Mouse (Mus musculus) right cerebral cortex, postnatal 36 days (tissue): ENCODE results near the gene Msi2.

Source experiments
- DNase-seq, 2 experiments: peaks; one replicate each; pipeline ENCODE4 v3.0.0; 2022; ENCODE audit warnings: low spot score in 2 of 2, mixed read lengths in 1 of 2

The Msi2 gene

DNA sequence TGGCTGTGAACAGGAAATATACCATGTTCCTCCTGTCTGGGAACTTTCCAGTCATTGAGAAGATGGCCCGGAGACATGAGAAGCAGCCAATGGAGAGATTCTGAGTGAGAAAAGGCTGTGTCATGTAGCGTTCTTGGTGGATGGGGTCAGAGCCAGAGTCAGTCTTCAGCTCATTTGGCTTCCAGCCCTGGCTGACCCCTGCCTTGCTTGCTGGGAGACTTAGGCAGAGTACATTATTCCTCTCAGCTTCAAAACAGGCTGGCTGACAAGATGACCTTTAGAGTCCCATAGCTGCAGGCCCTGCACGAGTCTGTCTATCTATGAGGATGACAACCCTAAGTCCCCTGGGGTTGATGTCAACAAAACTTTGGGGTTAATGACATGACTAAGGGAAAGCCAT lies 348.4 kb downstream of the Msi2 start:
- DNase-seq = no peak

DNA sequence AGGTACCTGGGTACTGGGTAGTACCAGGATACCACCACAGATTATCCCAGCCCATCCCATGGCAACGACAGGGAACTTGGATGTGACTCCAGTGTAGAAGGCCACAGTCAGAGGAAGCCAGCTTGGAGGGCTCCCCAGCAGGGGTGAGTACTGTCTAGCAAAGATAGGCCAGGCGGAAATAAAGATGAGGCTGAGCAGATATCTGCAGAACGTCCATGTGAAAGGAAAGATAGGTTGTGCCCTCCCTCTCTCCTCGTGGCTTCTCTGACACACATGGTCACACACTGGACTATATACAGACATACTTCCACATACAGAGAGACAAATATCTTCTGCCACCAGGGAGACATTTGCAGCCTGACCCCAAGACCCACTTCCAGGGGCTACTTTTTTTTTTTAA lies 350.8 kb downstream of the Msi2 start:
- no peak for DNase-seq

DNA sequence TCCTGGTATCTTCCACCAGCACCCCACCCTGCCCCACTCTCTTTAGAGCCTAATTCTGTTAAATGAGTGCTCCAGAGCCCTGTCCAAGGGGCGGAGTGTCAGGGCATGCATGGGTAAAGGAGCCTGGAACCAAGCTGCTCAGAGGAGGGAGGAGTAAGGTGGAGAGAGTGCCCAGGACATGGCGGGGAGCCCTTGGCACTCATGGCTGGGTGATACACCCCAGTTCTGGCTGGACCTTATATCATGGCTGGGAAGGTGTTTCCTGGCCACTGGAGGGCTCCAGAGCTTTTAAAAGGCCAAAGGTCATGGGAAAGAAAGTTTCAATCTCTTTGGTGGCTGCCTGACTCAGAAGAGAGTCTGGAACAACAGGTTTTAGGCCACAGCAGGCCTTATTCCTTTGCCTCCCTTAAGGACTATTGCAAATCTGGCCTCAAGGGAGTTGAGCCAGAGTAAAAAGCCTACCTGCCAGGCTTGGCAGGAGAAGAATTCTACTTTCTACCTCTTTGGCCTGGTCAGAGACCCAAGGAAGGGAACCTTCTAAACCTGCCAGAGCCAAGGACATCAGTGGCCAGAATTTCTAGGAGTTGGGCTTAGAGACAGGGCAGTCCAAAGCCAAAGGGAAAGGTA lies 352.3 kb downstream of the Msi2 start:
- no peak for DNase-seq

DNA sequence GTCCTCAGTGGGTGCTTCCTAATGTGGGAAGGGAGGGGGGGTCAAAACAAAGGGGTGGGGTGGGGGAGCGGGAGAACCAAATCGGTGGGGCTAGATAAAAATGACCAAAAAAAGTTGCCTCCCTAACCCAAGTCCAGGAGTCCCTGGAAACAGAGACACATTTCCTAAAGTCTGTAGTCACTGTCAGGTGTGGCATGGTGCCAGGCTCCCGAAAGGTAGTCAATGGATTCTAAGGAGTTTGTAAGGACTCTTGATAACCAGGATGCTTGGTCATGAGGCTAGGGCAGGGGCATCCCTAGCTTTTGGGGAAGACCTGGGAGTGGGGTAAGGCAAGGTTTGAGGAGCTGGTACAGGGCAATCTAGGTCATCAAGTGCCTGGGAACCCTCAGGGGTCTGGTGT lies 354.1 kb downstream of the Msi2 start:
- no peak for DNase-seq

DNA sequence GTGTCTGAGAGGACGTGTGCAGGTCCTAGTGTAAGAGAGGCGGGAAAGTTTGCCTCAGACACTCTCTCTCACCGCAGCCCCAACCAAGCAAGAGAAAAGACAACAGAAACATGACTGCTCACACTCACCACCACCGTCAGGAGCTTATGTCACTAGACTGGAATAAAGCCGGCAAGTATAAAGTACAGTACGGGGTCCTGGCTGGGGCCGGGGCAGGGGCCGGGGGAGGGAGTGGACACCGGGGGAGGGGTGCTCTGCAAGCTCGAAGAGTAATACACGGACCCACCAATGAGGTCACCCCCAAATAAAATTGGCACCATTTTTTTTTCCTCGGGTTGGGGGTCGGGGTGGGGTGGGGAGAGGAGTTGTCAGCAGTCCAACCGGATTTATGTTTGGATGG lies 354.8 kb downstream of the Msi2 start:
- DNase-seq = no peak

DNA sequence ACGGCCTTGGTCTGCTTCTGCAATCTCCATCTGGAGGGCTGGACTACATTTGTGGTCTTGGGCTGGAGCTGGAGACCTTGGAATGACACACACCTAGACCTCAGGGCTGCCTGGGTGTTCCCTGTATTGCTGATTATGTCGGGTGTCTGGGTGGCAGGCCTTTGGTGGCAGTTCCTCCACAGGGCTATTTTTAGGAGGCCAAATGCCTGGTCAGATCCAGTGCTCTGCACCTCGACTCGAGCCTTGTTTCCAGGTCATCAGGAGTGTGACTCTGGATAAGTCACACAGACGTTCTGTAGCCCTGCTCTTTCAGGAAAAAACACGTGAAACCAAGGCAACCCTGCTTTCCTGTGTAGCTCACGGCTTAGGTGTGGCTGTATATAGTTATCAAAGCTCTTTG lies 358.6 kb downstream of the Msi2 start:
- no peak for DNase-seq

DNA sequence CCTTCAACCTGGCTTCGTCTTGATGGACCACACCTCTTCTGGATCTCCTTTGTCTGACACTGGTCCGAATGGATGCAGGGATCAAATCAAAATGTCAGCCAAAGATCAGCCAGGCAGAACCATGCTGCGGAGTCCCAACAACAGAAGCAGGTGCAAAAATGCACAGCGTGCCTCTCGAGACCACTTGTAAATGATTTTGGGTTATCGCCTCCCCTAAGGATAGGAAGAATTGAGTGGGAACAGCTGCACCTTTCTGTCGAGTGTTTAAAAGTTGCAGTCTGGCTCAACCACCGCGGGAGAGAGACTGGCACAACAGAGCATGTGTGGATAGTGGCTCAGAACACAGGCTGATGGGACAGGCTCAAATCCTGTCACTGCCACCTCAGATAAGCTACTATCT lies 361.0 kb downstream of the Msi2 start:
- DNase-seq = no peak

DNA sequence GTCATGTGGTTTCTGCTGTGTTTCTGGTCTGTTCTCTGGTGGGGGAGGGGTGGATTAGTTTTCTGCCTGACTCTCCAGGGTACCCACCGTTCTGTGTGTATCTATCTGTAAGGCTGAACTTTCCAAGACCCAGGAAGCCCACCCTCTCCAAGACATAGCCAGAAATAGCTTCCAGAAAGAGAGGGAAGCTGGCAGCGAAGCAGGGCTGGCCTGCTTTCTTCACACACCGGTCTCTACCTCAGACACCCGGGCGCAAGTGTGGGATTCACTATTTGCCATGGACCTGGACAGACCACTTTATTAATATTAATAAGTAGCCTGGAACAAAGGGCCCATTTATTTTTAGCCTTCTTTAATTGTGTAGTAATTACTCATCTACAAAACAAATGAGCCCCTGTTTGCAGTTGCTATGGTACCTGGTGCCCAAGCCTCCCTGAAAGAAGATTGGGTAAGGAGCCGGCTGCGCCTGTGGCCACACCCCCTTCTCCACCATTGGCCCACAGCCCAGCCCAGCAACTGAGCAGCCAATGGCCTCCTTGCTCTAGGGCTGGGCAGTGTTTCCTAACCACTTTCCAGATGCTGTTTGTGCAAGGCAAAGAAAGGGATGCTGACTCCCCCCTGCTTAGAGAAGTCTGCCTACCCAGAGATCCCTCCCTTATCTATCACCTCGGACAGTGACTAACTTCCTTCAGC lies 361.6 kb downstream of the Msi2 start:
- DNase-seq = peak; percentile 69 to 74

DNA sequence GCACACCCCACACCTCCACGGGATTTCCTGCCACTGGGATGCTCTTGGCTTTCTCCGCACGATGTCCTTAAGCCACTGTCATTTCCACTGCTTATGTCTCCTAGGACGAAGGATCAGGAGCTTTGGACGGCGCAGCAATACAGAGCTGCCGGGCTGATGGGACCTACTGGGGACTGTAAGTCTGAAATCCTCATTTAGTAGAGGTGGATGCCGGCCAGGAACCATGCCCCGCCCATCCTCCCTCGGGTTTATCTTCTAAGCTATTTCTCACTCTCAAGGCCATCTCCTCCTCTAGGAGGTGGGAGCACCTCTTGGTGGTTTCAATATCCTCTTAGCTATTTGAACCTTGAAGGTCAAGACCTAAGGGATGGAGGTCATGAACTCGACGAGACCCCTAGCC lies 362.3 kb downstream of the Msi2 start:
- no peak for DNase-seq

DNA sequence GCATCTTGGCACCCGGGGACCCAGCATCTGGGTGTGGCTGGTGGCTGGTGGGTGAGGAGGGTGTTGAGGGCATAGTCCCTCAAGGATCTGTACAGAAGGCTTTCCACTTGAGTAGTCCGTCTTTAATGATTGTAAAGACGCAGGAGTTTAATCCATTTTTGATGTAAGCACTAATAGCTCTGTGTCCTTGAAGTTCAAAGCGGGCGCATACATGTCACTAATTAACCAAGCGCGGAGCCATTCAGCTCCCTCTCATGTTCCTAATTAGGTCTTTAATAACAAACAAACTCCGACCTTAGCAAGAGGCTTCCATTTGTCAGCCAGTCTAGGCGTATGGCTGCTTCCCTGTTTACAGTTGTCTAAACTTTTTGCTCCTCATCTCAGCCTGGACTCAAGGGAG lies 363.5 kb downstream of the Msi2 start:
- DNase-seq = no peak

DNA sequence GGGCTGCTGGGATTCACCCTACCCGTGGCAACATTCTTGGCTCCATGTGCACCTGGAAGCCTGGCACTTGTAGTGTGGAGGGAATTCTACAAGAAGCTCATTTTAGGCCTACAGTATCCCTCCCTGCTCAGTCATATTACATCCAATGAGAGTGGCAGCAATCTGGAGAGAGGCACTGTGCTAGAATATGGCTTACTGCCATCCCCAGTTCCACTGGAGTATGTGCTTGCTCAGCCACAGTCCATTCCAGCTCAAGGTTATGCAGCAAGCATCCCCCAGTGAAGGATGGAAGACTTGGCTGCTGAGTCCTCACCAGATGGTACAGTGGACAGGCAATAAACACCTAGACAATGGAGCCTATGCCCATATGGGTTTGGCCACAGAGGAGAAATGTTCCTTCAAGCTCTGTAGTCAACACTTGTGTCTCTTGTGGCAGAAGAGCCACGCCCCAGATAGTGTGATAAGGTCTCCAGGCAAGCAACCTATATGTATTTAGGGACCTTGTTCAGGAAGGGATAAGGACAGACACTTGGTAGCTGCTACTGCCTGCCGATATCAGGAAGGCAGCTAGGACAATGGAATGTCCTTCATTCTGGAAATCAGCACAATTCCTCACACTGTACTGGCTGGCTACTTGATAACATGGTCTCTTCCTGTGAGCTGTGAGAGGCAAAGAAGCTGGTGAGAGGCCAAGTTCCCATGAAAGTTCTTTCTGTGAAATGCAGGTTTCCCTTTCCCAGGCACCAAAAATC lies 366.4 kb downstream of the Msi2 start:
- DNase-seq = no peak

DNA sequence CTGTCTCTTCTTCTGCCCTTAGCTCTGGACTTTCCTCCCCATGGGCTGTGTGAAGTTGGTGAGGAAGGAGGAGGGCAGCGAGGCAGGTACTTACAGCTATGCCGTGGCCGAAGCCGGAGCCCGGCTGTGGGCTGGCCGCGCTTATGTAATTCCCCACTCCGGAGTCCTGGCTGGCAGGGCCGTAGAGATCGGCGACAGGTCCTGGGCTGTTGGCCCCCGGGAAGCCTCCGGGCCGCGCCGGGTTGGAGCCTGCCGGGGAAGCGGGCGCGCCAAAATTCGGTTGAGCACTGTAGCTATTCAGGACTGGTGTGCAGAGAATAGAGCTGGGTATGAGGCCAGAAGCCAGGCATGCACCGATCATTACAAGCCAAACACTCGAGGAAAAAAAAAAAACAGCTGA lies 369.6 kb downstream of the Msi2 start:
- DNase-seq = no peak

DNA sequence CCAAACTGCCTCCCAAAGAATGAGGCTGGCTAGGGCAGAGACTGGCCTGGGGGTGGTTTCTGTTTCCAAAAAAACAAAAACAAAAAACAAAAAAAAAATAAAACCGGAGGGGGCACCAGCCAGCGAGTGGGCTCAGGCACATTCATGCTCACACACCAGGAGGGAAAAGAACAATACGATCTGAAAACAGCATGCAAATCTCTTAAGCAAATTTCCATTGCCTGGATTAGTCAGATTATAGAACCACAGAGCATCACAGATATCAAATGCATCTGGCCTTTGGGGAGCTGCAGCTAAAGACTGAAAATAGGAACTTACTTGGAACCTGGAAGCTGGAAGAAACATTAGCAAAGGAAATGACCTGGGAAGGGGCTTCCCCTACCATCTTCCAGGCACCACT lies 370.3 kb downstream of the Msi2 start:
- DNase-seq = no peak

DNA sequence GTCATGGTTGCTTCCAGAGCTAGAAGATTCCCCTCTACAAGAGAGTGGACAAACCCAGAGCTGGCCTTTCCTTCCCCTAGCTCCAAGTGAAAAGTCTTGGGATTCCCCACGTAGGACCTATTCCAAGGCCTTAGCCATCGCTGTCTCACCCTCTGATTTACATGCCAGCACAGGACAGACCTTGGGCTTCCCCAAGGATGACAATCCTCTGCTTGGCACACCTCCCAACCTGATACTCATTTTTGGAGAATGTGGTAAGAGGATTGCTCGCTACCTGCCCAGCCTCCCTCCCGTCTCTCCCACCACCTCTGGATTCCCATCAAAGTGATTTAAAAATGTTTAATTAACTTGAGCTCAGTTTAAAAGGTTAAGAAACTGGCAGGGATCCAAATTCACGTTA lies 372.2 kb downstream of the Msi2 start:
- no peak for DNase-seq

DNA sequence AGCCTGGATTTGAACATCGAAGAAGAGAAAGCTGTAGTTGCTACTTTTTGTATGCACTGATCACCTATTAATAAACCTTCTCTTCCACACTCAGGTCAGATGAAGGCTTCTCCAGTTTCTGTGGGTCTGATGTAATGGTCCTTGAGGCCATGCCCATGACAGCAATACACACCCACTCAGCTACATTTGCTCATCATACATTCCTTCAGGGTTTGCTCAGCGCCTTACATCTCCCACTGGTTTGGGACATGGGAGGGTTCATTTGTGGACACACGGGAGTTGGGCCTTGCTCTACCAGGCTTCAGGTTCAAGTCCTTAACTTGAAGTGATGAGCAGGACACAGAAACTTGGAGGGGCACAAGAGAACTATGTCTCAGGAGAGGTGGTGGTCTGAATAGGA lies 380.4 kb downstream of the Msi2 start:
- DNase-seq = no peak

DNA sequence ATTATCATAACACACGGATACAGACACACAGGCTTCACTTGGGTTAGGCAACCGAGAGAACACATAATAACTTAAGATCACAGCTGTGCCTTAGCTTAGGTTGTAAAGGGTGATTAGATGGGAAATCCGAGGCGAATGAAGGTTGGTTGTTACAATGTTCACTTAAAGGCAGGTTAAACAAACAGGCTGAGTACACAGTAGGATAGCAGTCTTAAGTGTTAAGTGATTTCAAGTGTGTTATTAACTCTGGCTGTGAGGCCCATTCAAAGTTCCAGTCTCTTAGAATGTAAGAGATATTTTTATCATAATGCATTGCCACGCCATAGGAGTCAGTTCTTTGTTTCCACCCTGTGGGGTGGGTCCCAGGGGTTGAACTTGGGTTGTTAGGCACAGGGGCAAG lies 383.4 kb downstream of the Msi2 start:
- no peak for DNase-seq

DNA sequence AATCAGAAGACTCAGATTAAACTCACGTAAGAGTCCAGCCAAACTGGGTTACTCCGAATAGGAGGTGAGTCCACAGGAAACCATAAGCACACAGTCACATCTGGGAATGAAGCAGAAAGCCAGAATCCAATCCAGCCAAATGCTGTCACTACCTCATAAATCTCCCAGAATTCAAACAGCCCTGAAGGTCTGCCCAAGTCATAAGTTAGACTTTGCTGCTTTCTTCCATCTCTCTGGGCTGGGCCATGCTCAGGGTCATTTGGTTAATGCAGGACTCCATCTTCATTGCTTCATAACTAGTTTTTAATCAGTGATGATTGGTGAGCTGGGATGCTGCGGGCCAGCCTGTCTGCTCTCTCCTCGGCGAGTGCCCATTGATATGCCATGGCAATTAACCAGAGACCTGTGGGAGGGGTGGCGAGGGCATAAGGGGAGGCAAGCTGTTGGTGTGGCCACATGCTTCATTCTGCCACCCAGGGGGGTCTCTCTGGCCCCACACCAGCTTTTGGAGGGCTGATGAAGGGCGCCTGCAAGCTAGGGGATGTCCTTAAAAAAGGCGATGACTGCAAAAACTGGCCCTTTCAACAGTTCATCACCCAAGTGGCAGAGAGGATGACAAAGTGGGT lies 385.9 kb downstream of the Msi2 start:
- DNase-seq = no peak

DNA sequence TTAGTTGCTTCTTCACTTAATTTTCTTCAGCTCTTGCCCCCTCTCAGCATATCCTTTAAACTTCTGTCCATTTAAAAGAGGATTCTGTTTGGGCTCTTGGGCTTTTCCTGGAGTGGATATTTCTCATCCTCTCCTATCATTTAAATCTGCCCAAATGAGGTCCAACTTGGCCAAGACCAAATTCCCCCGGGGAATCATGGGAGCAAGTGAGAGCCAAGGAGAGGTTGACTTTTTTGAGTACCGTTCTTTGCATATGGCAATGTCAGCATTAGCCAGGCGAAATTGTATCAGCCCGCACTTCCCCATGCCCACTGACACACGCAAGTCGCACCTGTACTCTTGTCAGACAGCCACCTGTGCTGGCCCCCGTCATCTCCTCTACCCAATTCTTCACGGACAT lies 386.6 kb downstream of the Msi2 start:
- DNase-seq = no peak

DNA sequence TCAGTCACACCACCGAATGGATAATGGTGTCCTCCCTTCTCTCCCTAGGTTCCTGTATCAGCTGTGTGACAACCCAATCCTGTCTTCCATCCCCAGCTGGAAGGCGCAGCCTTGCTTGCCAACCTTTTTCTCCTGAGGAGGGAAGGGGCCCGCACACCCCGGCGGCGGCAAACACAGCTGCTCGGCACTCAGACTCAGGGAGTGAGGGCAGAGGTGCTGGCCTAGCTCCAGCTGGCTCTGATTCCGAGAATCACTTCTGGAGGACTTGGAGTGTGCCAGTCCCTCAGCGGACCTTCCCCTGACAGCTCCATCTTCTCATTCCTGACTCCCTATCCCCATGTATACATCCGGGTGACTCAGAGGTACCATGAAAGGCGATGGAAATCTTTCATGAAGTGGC lies 387.5 kb downstream of the Msi2 start:
- no peak for DNase-seq

DNA sequence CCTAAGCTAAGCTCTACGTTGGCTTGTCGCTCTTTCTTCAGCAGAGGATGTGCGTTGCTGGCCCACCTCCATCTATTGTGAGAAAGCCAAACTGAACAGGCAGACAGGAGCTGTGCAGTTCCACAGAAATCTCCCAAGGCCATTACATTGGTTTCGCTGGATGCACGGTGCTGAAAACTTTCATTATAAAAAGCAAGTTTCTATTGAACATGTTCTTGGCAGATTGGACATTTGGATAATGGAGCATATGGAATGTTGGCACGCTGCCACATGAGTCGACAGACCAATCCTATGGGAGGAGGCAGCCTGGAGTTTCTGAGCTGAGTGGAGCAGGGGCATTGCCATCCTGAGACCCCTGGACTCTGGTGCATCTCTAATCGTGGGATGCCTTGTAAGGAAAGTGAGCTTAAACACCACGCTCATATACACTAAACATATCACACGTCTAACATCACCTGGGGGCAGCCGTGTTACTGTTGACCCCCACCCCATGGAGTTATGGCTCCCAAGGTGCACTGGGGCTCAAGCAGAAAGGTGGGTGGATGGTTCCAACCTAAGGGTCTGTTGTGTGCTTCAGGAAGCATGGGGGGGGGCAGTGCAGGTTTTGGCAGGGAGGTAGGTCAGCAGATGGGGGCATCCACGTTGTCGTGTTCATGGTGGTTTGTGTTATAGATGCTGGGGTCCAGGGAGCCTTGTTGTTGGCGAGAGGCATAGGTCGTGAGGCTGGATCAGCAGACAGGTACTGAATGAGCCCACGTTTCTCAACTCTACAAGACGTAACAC lies 389.3 kb downstream of the Msi2 start:
- DNase-seq = no peak

DNA sequence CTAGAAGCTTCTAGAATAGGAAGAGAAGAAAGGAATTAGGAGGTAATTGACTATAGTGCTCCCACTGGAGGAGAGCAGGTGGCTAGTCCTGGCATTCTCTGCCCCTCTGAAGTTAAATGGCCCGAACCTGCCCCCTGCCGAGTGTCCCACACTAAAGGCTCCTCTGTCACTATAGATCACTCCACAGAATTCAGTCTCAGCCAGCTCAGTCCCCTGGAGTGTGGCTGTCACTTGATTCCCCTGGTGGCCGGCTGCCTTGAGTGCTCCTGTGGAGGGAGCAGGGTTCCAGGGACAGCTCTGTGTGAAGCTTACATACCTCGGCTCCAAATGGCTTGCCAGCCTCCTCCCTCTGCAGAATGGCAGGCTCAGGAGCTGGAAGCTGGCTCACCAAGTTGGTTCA lies 391.3 kb downstream of the Msi2 start:
- no peak for DNase-seq

DNA sequence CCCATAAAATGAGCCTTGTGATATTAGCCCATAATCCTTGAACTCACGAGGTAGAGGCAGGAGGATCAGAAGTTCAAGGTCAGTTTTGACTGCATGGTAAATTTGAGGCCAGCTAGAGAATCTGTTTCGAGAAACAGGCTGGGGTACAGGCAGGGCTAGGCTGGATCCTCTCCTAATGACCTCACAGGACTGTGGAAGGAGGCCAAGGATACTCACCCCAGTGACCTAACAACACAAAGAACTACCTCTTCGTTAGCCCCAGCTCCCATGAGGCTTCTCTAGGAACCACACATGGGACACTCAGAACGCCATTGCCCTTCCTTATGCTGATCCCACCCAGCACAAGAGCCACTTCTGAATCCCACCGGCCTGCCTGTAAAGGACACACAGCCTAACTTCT lies 399.5 kb downstream of the Msi2 start:
- DNase-seq = no peak
